Mouse (Mus musculus) inflammation-experienced regulatory T-cells, adult 6 months (primary cell): ENCODE measurements around the gene Spg20. TPM values are rescaled to one million over a fixed set of nuclear protein-coding genes. Genes with fewer than 3 reads are reported as not detected.

Experiments
- ATAC-seq: one replicate; pipeline ENCODE4 v1.8.0; 2017
- polyA plus RNA-seq, 3 experiments: library from polyadenylated mRNA; unstranded; fragments of 100-300 nt; shearing (Covaris generic); gene quantifications; one replicate each; pipeline ENCODE4 v1.2.1; 2017

The Spg20 gene
- polyA plus RNA-seq, 3 experiments from 2014 or later: 19.9 to 22.3 (median 20.6) TPM

GRCm38 (mm10) chr3:55151656-55152433 lies 39.9 kb downstream of the Spg20 start:
- ATAC-seq: no peak

DNA sequence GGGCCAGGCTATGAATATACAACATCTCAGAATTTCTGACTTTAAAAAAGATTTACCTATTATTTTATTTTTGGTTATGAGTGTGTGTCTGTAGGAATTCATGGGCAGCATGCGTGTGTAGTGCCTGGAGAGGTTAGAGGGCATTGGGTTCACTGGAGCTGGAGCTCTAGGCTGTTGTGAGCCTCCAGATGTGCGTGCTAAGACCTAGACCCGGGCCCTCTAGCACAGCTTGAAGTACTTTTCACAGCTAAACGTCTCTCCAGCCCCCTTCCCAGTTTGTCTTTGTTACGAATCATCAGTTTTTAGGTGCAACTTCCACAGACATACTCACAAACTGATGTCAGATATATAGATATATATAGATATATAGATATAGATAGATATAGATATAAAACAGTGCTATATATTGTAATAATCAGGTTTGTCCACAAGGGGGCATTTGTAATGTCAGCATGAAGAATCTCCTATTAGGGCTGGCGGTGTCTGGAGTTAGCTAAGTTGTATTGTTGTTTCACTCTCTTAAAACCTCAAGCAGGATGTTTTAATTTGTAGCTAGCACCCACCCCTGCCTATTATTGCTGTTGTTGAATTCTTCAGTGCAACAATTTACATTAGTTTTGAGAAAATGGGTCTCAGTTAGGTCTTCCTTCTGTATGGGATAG lies 40.9 kb downstream of the Spg20 start:
- peak; percentile 61 for ATAC-seq

GRCm38 (mm10) chr3:55154163-55154562 lies 42.3 kb downstream of the Spg20 start:
- ATAC-seq: no peak

- no peak for ATAC-seq
Observed at GRCm38 (mm10) chr3:55157413-55157812, 45.5 kb downstream of the Spg20 start.

DNA sequence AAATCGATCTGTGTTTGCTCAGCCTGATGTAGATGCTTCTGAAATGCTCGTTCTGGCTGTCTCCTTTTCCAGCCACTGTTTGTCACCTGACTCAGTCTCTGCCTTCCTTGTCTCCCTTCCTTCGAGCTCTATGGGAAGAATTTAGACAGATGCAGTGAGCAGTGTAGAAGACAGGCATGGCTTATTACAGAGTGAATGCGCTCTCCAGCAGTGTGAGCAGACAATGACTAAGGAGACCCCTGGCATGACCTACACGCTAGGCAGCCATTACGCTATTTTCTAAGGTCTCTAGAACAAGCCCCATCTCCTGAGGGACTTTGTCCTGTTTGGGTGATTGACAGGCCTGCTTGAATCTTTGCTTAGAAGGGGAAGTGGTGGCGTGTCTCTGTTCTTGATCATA lies 49.2 kb downstream of the Spg20 start:
- no peak for ATAC-seq

- ATAC-seq: no peak
Observed at GRCm38 (mm10) chr3:55163510-55163909, 51.6 kb downstream of the Spg20 start.

DNA sequence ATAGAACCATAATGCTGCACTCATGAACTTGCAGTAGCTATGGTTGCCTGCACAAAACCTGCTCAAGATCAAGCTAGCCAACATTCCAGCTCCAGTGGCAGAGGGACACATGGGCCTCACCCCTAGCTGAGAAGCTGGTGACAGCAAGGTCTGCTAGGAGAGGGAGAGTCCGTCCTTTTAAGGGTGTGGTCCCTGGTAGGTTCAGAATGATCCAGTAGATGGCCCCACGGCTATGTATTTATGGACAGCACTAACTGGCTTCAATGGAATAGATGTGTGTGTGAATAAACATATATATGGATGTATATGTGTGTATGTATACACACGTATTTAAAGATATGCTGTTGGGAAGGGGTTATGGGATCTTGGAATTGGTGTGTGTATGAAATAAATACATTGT lies 60.6 kb downstream of the Spg20 start:
- ATAC-seq: no peak

DNA sequence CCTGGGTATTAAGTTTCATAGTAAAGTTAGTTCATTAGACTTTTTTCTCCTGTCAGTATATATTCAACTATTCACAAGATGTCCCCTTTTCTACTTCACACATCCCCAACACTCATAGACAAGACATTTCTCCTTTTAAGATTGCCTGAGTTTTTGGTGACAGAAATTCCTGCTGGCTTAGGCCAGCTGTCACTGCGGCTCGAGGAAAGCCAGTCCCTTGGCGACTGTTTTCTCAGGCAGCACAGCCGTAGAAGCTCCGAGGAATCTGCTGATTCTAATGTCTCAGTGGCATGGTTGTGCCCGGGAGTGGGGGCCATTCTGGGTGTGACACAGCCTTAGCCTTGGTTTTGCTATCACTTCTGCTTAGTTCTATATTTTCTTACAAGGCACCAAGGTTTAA lies 65.4 kb downstream of the Spg20 start:
- ATAC-seq: no peak

DNA sequence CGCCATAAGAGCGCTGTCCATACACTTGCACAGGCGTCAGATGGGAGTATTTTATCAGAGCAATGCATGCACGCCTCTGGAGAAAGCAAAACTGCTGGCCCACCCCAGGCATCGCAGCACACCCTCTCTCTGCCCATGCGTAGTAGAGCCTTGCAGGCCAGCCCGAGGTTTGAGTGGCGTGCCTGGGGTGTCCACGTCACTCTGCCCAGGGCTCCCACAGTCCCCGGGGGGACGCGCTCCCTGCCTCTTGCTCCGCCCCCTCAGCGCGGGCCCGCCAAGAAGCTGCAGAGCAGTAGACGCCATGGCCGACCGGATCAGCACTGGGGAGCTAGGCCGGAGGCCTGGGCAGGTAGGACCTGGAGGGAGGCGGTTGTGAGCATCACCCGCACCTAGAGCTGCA lies 69.9 kb downstream of the Spg20 start, which contains the start of gene Sohlh2:
Sohlh2 (plus strand) TSS at position 263 of the 400 bp plus-strand sequence.
- ATAC-seq: no peak

Other genes starting within 250 kb of the Spg20 start
- not detected for gene Sertm1, start 196.2 kb upstream of the Spg20 start, polyA plus RNA-seq
- gene Ccna1, start 56.6 kb upstream of the Spg20 start, polyA plus RNA-seq: not detected
- gene Ccdc169, start 25.2 kb downstream of the Spg20 start, polyA plus RNA-seq: not detected
- gene Sohlh2, start 69.9 kb downstream of the Spg20 start, polyA plus RNA-seq: not detected
- gene Dclk1, start 130.3 kb downstream of the Spg20 start, polyA plus RNA-seq: under 1 TPM; 0.15 to 0.70 (median 0.16) TPM